Mouse (Mus musculus): ENCODE data around the gene Birc5. TPM values are rescaled to one million over a fixed set of nuclear protein-coding genes. Genes with fewer than 3 reads are reported as not detected.
"Not testable (repeated sequence)": the region's sequence is repeated elsewhere in the genome, so short reads cannot be mapped to it uniquely, and the experiment has no call there.

Birc5 gene
- total RNA-seq (2015; ENCODE audit: low replicate concordance) (83.4 and 115 TPM in 2 replicates), total RNA-seq (2017; ENCODE audit: low replicate concordance) (178 and 180 TPM in 2 replicates)

GRCm38 (mm10) chr11:117848985-117849671 lies at the start of gene Birc5:
Gene Birc5, plus strand, starts transcription at chr11:117849251.
- peak; percentile 86 for ATAC-seq (replicated peaks; ENCODE audit: low FRiP score, poor library complexity, severe bottlenecking)

- no peak for ATAC-seq (replicated peaks; ENCODE audit: low FRiP score, poor library complexity, severe bottlenecking)
These were observed 49.0 kb upstream of the Birc5 start for GRCm38 (mm10) chr11:117800038-117800437.

GRCm38 (mm10) chr11:117801650-117802049 lies 47.4 kb upstream of the Birc5 start:
- no peak for ATAC-seq (replicated peaks; ENCODE audit: low FRiP score, poor library complexity, severe bottlenecking)

DNA sequence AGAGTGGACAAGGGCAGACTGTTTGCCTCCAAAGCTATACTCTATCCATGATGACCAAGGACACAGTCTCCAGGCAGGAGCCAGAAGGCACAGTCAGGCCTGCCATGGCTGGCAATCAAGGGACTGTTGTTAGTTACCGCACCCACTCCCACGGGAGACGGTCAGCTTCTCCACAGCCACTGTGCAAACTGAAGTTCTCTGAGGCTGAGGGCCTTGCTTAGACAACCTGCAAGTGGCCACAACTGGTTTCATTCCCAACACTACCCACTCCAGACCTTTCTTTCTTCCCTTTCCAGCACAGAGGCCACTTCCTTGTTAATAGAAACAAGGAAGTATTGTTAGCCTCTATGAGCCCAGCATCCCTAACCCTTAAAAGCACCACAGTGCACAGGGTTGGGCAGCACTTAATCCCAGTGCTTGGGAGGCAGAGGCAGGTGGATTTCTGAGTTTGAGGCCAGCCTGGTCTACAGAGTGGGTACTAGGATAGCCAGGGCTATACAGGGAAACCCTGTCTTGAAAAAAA lies 45.8 kb upstream of the Birc5 start:
- ATAC-seq (replicated peaks; ENCODE audit: low FRiP score, poor library complexity, severe bottlenecking), result no peak

DNA sequence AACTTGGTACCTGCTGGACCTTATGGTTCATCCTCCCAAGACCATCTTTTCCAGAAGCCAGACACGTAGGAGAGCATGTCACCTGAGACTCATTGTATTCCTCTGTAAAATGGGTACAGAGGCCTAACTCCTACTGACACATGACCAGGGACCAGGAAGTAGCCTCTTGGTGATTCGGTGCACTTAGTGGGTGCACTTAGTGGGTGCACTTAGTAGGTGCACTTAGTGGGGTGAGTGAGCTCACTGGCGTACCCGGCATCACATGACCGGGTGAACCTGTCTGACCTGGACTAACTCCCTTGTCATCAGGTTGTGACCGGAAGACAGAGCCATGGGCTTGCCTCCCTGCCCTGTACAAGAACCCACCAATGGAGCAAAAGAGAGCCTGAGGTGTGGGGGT lies 42.3 kb upstream of the Birc5 start:
- no peak for ATAC-seq (replicated peaks; ENCODE audit: low FRiP score, poor library complexity, severe bottlenecking)

DNA sequence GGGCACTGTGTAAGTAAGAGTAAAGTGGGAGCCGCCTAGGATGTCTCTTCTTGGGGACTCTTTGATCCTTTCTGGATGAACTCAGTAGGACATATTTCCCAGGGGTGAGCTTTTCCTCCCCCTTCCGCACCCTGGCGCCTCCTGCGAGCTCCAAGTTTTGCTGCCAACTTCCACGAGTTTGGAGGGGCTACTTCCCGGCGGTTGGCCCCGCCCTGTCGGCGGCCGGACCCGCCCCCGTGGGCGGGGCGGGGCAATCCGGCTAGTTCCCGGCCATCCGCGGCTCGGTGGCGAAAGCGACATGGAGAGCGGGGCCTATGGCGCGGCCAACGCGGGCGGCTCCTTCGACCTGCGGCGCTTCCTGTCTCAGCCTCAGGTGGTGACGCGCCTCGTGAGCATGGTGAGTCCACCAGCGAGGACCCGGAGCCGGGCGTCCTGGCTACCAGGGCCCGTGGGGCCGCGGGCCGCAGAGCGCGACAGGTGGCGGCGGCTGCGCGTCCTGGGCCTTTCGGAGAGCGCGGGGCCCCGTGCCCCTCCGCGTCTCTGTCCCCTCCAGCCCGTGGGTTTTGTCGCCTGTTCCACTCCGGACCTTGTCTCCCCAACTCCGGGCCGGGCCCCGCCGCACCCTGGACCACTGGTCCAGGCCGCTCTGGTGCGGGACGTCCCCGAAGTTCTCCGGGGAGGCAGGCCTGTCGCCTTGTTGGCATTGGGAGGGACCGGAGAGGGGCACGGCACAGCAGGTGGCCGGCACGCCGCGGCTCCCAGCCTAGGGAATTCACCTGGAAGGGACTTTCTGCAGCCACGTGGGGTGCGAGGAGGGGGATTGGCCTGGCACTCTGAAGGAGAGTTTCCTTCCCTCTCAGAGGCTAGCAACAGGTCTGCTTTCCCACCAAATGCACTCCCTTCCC lies 39.4 kb upstream of the Birc5 start, which contains the start of the genes Gm20708 and Syngr2:
Gm20708 (plus strand) TSS at position 262 of the 905 bp plus-strand sequence.
Syngr2 (plus strand) TSS at position 262 of the 905 bp plus-strand sequence.
- peak; percentile 70 for ATAC-seq (replicated peaks; ENCODE audit: low FRiP score, poor library complexity, severe bottlenecking)

DNA sequence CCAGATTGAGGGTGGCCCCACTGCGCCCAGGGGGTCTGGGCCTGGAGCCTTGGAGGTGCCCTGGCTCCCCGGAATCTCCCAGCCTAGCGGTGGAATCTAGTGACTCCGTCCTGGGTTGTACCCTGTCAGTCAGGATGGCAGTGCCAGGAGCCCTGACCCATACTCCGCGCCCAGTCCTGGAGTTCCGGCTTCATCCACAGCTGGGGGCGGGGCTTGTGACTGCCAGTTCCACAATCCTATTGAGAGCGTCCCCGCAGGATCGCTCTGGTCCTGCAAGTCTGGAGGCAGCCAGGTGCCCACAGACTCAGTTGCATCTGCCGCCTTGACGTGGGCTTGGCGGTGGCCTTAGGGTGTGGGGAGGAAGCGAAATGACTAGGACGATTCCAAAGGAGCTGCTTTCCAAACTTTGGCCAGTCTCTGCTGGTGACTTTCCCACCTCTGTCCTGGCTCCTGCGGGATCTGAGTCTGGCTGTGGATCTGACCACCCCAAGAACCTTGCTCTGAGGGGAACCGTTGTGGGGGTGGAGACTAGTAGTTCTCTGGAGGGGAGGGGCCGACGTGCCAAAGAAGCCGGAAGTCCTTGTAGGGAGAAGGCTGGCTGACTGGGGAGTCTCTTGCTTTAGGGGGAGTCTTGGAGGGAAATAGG lies 38.5 kb upstream of the Birc5 start:
- ATAC-seq (replicated peaks; ENCODE audit: low FRiP score, poor library complexity, severe bottlenecking), result peak; percentile 78

DNA sequence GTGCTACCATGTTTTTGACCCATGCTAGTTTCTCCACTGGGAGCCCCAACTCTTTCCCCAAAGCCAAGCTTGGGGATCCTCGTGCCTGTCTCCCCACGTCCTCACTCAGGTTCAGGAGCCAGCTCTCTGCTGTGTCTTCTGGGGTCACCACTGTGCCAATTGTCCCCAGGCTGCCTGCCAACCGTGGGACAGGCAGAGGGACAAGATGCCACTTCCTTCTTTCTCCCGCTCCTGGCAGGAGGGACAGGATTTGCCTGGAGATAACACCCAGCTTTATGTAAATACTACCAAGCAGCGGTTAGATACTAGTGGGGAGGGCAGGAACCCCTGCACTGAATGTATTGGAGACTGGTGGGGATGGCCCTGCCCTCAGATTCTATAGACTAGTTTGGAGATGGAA lies 35.2 kb upstream of the Birc5 start:
- no peak for ATAC-seq (replicated peaks; ENCODE audit: low FRiP score, poor library complexity, severe bottlenecking)

DNA sequence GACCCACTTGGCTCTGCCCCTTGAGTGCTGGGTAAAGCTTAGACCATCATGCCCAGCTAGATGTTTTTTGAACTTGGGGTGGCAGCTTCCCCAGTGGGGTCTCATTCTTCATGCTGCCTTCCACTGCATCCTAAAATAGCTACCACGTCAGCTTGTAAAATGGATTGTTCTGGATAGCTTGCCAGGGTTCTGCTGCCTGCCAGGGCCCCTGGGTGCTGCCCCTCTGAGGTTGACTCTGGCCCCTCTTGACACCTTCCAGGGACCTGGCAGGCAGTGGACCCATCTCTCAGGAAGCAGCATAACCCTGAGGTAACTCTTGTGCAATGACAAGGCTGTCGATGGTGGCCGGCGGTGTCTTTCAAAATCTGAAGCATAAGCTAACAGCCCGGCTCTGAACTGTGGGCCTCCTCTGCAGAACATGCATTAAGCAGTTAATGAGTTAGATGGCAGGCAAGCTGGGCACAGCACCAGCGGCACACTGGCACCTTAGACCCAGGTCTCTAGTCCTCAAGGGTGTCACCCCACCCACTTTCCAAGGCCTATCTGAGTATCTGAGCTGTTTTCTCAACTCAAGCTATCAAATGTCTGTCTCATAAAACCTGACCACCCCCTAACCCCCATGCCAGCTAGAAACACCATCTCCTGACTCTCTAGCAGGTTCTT lies 34.2 kb upstream of the Birc5 start:
- no peak for ATAC-seq (replicated peaks; ENCODE audit: low FRiP score, poor library complexity, severe bottlenecking)

GRCm38 (mm10) chr11:117815850-117816249 lies 33.2 kb upstream of the Birc5 start:
- not testable (repeated sequence) for ATAC-seq (replicated peaks; ENCODE audit: low FRiP score, poor library complexity, severe bottlenecking)

- ATAC-seq (replicated peaks; ENCODE audit: low FRiP score, poor library complexity, severe bottlenecking), result no peak
These were observed 32.6 kb upstream of the Birc5 start for GRCm38 (mm10) chr11:117816389-117816996.

GRCm38 (mm10) chr11:117819095-117819494 lies 30.0 kb upstream of the Birc5 start:
- ATAC-seq (replicated peaks; ENCODE audit: low FRiP score, poor library complexity, severe bottlenecking), result no peak

GRCm38 (mm10) chr11:117820173-117820572 lies 28.9 kb upstream of the Birc5 start:
- no peak for ATAC-seq (replicated peaks; ENCODE audit: low FRiP score, poor library complexity, severe bottlenecking)

DNA sequence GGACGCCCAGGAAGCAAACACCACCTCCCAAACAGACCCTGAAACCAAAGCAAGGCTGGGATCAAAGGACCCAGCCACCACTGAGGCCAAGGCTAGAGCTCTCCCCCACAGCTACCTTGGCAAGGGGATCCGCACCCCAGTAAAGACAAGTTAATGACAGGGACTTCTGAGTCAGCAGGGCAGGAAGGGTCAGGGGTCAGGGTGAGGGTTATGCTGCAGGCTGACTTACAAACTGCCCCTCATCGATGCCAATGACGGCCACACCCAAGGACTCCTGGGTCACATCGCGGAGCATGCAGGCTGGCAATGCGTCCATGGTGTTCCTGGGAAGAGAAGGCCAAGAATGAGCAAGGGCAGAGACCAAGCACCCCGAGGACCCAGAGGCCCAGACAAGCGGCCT lies 27.2 kb upstream of the Birc5 start:
- ATAC-seq (replicated peaks; ENCODE audit: low FRiP score, poor library complexity, severe bottlenecking), result no peak

- ATAC-seq (replicated peaks; ENCODE audit: low FRiP score, poor library complexity, severe bottlenecking), result no peak
These were observed 26.3 kb upstream of the Birc5 start for GRCm38 (mm10) chr11:117822728-117823241.

- ATAC-seq (replicated peaks; ENCODE audit: low FRiP score, poor library complexity, severe bottlenecking), result no peak
These were observed 25.6 kb upstream of the Birc5 start for GRCm38 (mm10) chr11:117823411-117823810.

- peak; percentile 41 for ATAC-seq (replicated peaks; ENCODE audit: low FRiP score, poor library complexity, severe bottlenecking)
These were observed 24.7 kb upstream of the Birc5 start for GRCm38 (mm10) chr11:117824060-117824969.

Data from erythroblast, adult 5-6 weeks (primary cell).